Mouse (Mus musculus) limb, embryonic 12.5 days (tissue): ENCODE measurements around the gene Pitpnm3. TPM values are rescaled to one million over a fixed set of nuclear protein-coding genes. Genes with fewer than 3 reads are reported as not detected.

Experiments used
- ATAC-seq: fragments of 200-750 bp; cut with Nextera tagmentation; 2 replicates; pipeline ENCODE4 v1.8.0; 2017; ENCODE audit warnings: low read depth, moderate TSS enrichment; ENCODE audit not compliant: insufficient number of reproducible peaks, insufficient read depth, low FRiP score, low TSS enrichment
- H3K27ac ChIP-seq: fragments of 300-500 bp; sonication (generic); 2 replicates; pipeline ENCODE4 v1.5.1; 2016; ENCODE audit warnings: mild to moderate bottlenecking, moderate library complexity
- H3K27me3 ChIP-seq: fragments of 300-500 bp; sonication (generic); 2 replicates; pipeline ENCODE4 v1.6.1; 2016; ENCODE audit warnings: mild to moderate bottlenecking, moderate library complexity
- H3K36me3 ChIP-seq: fragments of 300-500 bp; sonication (generic); 2 replicates; pipeline ENCODE4 v1.6.1; 2016; ENCODE audit warnings: mild to moderate bottlenecking, moderate library complexity
- H3K4me1 ChIP-seq: fragments of 300-500 bp; sonication (generic); replicated peaks from 2 replicates; pipeline ENCODE4 v1.6.1; 2016
- H3K4me2 ChIP-seq: fragments of 300-500 bp; sonication (generic); 2 replicates; pipeline ENCODE4 v1.6.1; 2016; ENCODE audit warnings: mild to moderate bottlenecking, moderate library complexity
- H3K4me3 ChIP-seq: fragments of 300-500 bp; sonication (generic); replicated peaks from 2 replicates; pipeline ENCODE4 v1.5.1; 2016; ENCODE audit warnings: mild to moderate bottlenecking
- H3K9ac ChIP-seq: fragments of 300-500 bp; sonication (generic); replicated peaks from 2 replicates; pipeline ENCODE4 v1.6.1; 2016; ENCODE audit warnings: mild to moderate bottlenecking, moderate library complexity
- H3K9me3 ChIP-seq: fragments of 300-500 bp; sonication (generic); 2 replicates; pipeline ENCODE4 v1.6.1; 2016; ENCODE audit warnings: mild to moderate bottlenecking, moderate library complexity
- WGBS: fragments of 180-500 bp; shearing (Covaris S2); methylation state at CpG from one replicate; pipeline ENCODE4 v1.1.7; 2016; 5-methylcytosine and 5-hydroxymethylcytosine counted together
- polyA plus RNA-seq: library from polyadenylated mRNA; unstranded; fragments of >200 nt; fragmentation: Nextera tagmentation; extraction: Ambion mirVana; gene quantifications from 2 replicates; pipeline ENCODE4 v1.2.1, GENCODE M21; 2016

Gene Pitpnm3
- polyA plus RNA-seq, 1 experiment from 2014 or later, result 0.13 TPM

- no peak for ATAC-seq
- Histone ChIP-seq H3K27ac (no peak overlapping the region), H3K9ac (no peak overlapping the region), H3K27me3 (peaks cover 23% of the 10 kb centered on the region), H3K9me3 (no peaks in the 10 kb centered on the region), H3K4me1 (no peaks in the 10 kb centered on the region), H3K36me3 (no peaks in the 10 kb centered on the region), H3K4me2 (no peak overlapping the region), H3K4me3 (no peak overlapping the region)
- WGBS, result 93% methylated on average over 7 of the region's 7 CpGs
Measured at GRCm38 (mm10) chr11:72031353-72031752, 104.2 kb downstream of the Pitpnm3 start.

GRCm38 (mm10) chr11:72029143-72029542 lies 106.4 kb downstream of the Pitpnm3 start:
- peak overlapping the region; percentile 26; the same call in 1 of the 2 replicates for H3K4me2 ChIP-seq
- no peak overlapping the region for H3K9ac ChIP-seq

GRCm38 (mm10) chr11:72027836-72028235 lies 107.7 kb downstream of the Pitpnm3 start:
- Histone ChIP-seq H3K4me3 (no peak overlapping the region), H3K27ac (no peak overlapping the region), H3K9me3 (no peaks in the 10 kb centered on the region), H3K4me2 (no peak overlapping the region), H3K9ac (no peak overlapping the region), H3K27me3 (peaks cover 23% of the 10 kb centered on the region), H3K4me1 (no peaks in the 10 kb centered on the region), H3K36me3 (no peaks in the 10 kb centered on the region)
- 88% methylated on average over 9 of the region's 9 CpGs for WGBS
- ATAC-seq, result no peak

More at GRCm38 (mm10) chr11:72029143-72029542, 106.4 kb downstream of the Pitpnm3 start:
- 19% methylated on average over 23 of the region's 23 CpGs for WGBS
- H3K27ac ChIP-seq, result no peak overlapping the region
- no peak overlapping the region for H3K4me3 ChIP-seq
- peaks cover 23% of the 10 kb centered on the region for H3K27me3 ChIP-seq
- H3K4me1 ChIP-seq, result no peaks in the 10 kb centered on the region
- H3K9me3 ChIP-seq, result no peaks in the 10 kb centered on the region
- H3K36me3 ChIP-seq, result no peaks in the 10 kb centered on the region
- ATAC-seq, result peak; percentile 73

GRCm38 (mm10) chr11:72026516-72026915 lies 109.1 kb downstream of the Pitpnm3 start:
- no peaks in the 10 kb centered on the region for H3K9me3 ChIP-seq
- peaks cover 22% of the 10 kb centered on the region for H3K27me3 ChIP-seq
- no peak for ATAC-seq
- H3K4me3 ChIP-seq, result no peak overlapping the region
- H3K4me1 ChIP-seq, result no peaks in the 10 kb centered on the region
- no peak overlapping the region for H3K27ac ChIP-seq
- no peak overlapping the region for H3K4me2 ChIP-seq
- no peaks in the 10 kb centered on the region for H3K36me3 ChIP-seq
- 87% methylated on average over 9 of the region's 9 CpGs for WGBS
- H3K9ac ChIP-seq, result no peak overlapping the region

- Histone ChIP-seq H3K9ac (no peak overlapping the region), H3K4me2 (no peak overlapping the region), H3K27ac (no peak overlapping the region), H3K4me3 (no peak overlapping the region), H3K27me3 (peaks cover 20% of the 10 kb centered on the region), H3K9me3 (no peaks in the 10 kb centered on the region), H3K36me3 (no peaks in the 10 kb centered on the region), H3K4me1 (no peaks in the 10 kb centered on the region)
- ATAC-seq, result no peak
- 45% methylated on average over 5 of the region's 5 CpGs for WGBS
Measured at GRCm38 (mm10) chr11:72025843-72026242, 109.7 kb downstream of the Pitpnm3 start.

GRCm38 (mm10) chr11:72024193-72024781 lies 111.3 kb downstream of the Pitpnm3 start:
- no peaks in the 10 kb centered on the region for H3K4me1 ChIP-seq
- H3K27me3 ChIP-seq, result peaks cover 8% of the 10 kb centered on the region
- no peaks in the 10 kb centered on the region for H3K36me3 ChIP-seq
- no peaks in the 10 kb centered on the region for H3K9me3 ChIP-seq
- no peak overlapping the region for H3K4me2 ChIP-seq
- no peak overlapping the region for H3K4me3 ChIP-seq
- no peak overlapping the region for H3K27ac ChIP-seq
- H3K9ac ChIP-seq, result no peak overlapping the region
- no peak for ATAC-seq
- 28% methylated on average over 5 of the region's 5 CpGs for WGBS

- Histone ChIP-seq H3K4me3 (no peak overlapping the region), H3K9me3 (no peaks in the 10 kb centered on the region), H3K4me1 (no peaks in the 10 kb centered on the region), H3K36me3 (no peaks in the 10 kb centered on the region), H3K9ac (no peak overlapping the region), H3K4me2 (no peak overlapping the region), H3K27ac (no peak overlapping the region), H3K27me3 (peaks cover under 1% of the 10 kb centered on the region)
- 45% methylated on average over 9 of the region's 10 CpGs for WGBS
- ATAC-seq, result no peak
Measured at GRCm38 (mm10) chr11:72023581-72023980, 112.0 kb downstream of the Pitpnm3 start.

GRCm38 (mm10) chr11:72022827-72023226 lies 112.8 kb downstream of the Pitpnm3 start:
- no peak for ATAC-seq
- H3K27ac ChIP-seq, result no peak overlapping the region
- no peaks in the 10 kb centered on the region for H3K4me1 ChIP-seq
- no peak overlapping the region for H3K4me3 ChIP-seq
- H3K4me2 ChIP-seq, result no peak overlapping the region
- no peaks in the 10 kb centered on the region; the same call in 1 of the 2 replicates for H3K27me3 ChIP-seq
- no peaks in the 10 kb centered on the region for H3K9me3 ChIP-seq
- 82% methylated on average over 6 of the region's 6 CpGs for WGBS
- H3K9ac ChIP-seq, result no peak overlapping the region
- no peaks in the 10 kb centered on the region for H3K36me3 ChIP-seq

GRCm38 (mm10) chr11:72021015-72021414 lies 114.6 kb downstream of the Pitpnm3 start:
- H3K9me3 ChIP-seq, result no peaks in the 10 kb centered on the region
- H3K4me1 ChIP-seq, result no peaks in the 10 kb centered on the region; the same call in 1 of the 2 replicates
- no peak overlapping the region for H3K27ac ChIP-seq
- H3K36me3 ChIP-seq, result no peaks in the 10 kb centered on the region
- 66% methylated on average over 4 of the region's 4 CpGs for WGBS
- ATAC-seq, result no peak
- no peak overlapping the region for H3K9ac ChIP-seq
- H3K4me3 ChIP-seq, result no peak overlapping the region
- no peaks in the 10 kb centered on the region; the same call in 1 of the 2 replicates for H3K27me3 ChIP-seq
- no peak overlapping the region for H3K4me2 ChIP-seq

GRCm38 (mm10) chr11:72017253-72017601 lies 118.4 kb downstream of the Pitpnm3 start:
- no peaks in the 10 kb centered on the region for H3K36me3 ChIP-seq
- 69% methylated on average over 9 of the region's 9 CpGs for WGBS
- H3K9me3 ChIP-seq, result no peaks in the 10 kb centered on the region
- H3K4me1 ChIP-seq, result no peaks in the 10 kb centered on the region; the same call in 1 of the 2 replicates
- no peak overlapping the region for H3K27ac ChIP-seq
- no peak for ATAC-seq
- no peak overlapping the region for H3K4me3 ChIP-seq
- no peak overlapping the region for H3K9ac ChIP-seq
- no peak overlapping the region for H3K4me2 ChIP-seq
- no peaks in the 10 kb centered on the region; the same call in 1 of the 2 replicates for H3K27me3 ChIP-seq

- peaks cover 1% of the 10 kb centered on the region for H3K4me1 ChIP-seq
- no peak for ATAC-seq
- H3K27me3 ChIP-seq, result no peaks in the 10 kb centered on the region; the same call in 1 of the 2 replicates
- 77% methylated on average over 13 of the region's 13 CpGs for WGBS
- no peak overlapping the region for H3K4me2 ChIP-seq
- H3K4me3 ChIP-seq, result no peak overlapping the region
- H3K36me3 ChIP-seq, result no peaks in the 10 kb centered on the region
- H3K9me3 ChIP-seq, result no peaks in the 10 kb centered on the region
- no peak overlapping the region for H3K27ac ChIP-seq
- no peak overlapping the region for H3K9ac ChIP-seq
Measured at GRCm38 (mm10) chr11:72016518-72017252, 118.9 kb downstream of the Pitpnm3 start.
